Mouse (Mus musculus) lung, postnatal 4 days (tissue): ENCODE measurements around the gene Dnm1.
"Not testable (repeated sequence)": the region's sequence is repeated elsewhere in the genome, so short reads cannot be mapped to it uniquely, and the experiment has no call there.

Experiments
- DNase-seq, 2 experiments: peaks; one replicate each; pipeline ENCODE4 v3.0.0; 2021

Gene Dnm1

DNA sequence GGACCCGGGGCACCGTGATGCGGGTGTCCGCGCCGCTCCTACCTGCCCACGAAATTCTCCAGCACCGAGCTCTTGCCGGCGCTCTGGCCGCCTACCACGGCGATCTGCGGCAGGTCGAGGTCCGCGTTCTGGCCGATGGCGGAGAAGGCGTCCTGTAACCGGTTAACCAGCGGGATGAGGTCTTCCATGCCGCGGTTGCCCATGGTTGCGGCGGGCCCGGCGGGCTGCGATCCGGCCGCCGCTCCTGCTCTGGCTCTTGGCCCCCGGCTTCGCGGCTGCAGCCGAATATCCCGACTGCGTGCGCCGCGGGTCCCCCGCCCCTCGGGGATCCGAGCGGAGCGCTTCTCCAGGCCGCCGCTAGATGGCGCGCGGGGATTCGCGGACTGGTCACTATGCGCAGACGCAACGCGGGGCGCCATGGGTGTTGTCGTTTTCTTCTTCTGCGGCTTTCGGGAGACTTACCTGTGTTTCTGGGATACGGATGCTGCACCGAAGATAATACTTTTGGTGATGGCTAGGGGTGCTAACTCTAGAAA lies at the start of gene Dnm1:
Gene Dnm1 (minus strand): TSS at position 332 of the 536 bp plus-strand sequence.
- peak; percentile 92 to 95 for DNase-seq

GRCm38 (mm10) chr2:32396695-32397094 lies 43.6 kb upstream of the Dnm1 start:
- DNase-seq: peak in 1 of 2 experiments; percentile 28

GRCm38 (mm10) chr2:32395946-32396621 lies 42.9 kb upstream of the Dnm1 start:
- DNase-seq: peak; percentile 92 to 94

- DNase-seq: peak; percentile 93 to 94
These were observed 42.4 kb upstream of the Dnm1 start, which contains the start of gene Ptges2 for GRCm38 (mm10) chr2:32395484-32395945. Gene Ptges2, plus strand, starts transcription at chr2:32395896.

DNA sequence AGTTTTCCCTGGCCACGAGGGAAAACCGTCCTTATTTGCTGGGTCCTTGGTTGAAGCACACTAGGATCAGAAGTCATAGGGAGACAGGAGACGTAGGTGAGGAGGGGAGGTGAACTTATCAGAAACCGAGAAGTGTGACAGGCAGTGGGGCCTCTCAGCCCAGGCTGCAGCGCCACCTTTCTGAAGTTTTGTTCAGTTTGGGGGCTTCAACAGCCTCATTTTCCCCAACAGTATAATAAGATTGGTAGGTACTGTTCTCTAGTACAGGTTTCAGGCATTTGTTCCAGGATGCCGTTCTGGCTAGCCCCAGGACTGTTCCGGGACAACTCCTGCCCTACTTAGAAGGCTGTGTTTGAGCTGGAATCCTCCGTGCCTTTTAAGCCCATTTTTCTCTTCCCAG lies 41.8 kb upstream of the Dnm1 start:
- peak; percentile 46 to 64 for DNase-seq

DNA sequence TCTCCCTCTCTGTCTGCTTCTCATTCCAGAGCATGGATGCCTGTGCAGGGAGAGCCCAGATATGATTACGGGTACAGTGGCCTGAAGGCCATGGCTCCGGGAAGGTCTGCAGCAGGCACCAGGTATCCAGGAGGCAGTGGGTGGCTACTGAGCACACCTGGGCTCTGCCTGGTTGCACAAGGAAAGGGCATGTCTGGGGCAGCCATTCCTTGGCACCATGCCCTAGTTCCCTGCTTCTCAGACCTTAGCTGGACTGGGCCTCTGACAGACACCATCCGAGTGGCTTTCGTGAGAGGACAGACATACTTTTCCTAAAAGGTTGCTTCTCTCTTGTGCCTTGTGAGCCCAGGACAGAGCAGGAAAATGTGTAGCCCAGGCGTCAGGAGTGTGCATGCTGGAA lies 38.9 kb upstream of the Dnm1 start:
- peak; percentile 69 to 70 for DNase-seq

GRCm38 (mm10) chr2:32390871-32391270 lies 37.7 kb upstream of the Dnm1 start:
- peak; percentile 42 to 73 for DNase-seq

- DNase-seq: no peak
These were observed 36.0 kb upstream of the Dnm1 start for GRCm38 (mm10) chr2:32389157-32389556.

- peak; percentile 35 to 55 for DNase-seq
These were observed 34.8 kb upstream of the Dnm1 start, which contains the start of gene Lcn2 for GRCm38 (mm10) chr2:32387706-32388490. Gene Lcn2, minus strand, starts transcription at chr2:32388252.

DNA sequence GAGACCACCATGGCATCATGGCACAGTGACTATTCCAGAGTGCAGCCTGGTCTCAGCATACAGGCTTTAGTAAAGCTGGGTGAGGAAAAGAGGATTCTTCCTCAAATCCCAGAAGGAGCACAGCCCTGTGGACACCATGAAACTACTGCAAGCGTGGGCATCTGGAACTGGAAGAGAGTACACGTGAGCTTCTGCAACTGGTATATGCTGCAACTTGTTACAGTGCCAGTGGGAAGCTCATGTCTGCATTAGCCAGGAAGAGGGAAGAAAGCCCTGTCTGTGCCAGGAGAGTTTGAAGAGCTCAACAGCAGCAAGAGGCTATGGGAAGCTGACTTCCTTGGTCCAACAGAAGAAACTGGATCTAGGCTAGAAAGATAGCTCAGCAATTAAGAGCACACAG lies 29.6 kb upstream of the Dnm1 start:
- DNase-seq: no peak

GRCm38 (mm10) chr2:32381775-32382223 lies 28.7 kb upstream of the Dnm1 start, which contains the start of gene 1110008P14Rik:
Gene 1110008P14Rik, minus strand, starts transcription at chr2:32381938.
- DNase-seq: peak; percentile 95 to 97

DNA sequence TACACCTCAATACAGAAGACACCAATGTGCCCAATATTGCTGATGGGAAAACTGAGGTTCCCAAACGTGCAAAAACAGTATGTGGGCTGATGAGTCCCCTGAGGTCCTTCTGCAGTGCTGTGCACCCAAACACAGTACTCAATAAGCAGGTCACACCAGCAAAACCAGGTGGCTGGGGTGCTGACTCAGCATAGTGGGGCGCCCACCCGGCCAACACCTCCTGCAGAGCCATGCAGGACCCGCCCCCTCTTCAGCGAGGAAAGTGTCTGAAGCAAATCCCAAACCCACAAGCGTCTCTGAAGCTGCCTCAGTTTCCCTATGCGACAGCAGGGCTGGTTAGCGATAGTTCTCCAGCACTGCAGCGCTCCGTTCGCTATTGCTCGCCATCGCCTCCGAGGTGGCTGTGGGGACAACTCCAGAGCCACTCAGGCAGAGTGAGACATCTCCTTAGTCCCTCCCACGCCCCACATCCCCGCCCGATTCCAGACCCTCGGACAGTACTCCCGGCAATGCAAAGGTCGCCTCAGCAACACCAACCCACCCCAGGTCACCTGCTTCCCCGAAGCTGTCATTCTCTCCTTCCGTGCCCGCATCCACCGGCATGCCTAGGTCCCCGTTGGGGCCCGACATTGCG lies 28.1 kb upstream of the Dnm1 start:
- DNase-seq: no peak

GRCm38 (mm10) chr2:32380001-32380500 lies 26.9 kb upstream of the Dnm1 start:
- no peak for DNase-seq

DNA sequence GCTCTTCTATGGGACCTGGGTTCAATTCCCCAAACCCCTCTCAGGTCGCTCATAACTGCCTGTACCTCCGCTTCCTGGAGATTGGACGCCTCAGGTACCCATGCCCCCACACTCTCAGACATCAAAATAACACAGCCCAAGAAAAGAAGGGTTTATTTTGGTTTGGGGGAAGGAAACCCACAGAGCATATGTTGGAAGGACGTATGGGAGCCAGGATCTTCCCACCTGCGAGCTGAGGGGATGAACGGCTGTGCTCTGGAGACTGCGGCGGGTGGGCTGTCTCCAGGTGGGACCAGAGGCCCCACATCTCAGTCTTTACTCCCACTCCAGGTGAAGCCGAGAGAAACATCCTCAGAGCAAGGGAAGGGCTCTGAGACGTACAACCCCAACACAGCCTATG lies 23.8 kb upstream of the Dnm1 start:
- DNase-seq: no peak

DNA sequence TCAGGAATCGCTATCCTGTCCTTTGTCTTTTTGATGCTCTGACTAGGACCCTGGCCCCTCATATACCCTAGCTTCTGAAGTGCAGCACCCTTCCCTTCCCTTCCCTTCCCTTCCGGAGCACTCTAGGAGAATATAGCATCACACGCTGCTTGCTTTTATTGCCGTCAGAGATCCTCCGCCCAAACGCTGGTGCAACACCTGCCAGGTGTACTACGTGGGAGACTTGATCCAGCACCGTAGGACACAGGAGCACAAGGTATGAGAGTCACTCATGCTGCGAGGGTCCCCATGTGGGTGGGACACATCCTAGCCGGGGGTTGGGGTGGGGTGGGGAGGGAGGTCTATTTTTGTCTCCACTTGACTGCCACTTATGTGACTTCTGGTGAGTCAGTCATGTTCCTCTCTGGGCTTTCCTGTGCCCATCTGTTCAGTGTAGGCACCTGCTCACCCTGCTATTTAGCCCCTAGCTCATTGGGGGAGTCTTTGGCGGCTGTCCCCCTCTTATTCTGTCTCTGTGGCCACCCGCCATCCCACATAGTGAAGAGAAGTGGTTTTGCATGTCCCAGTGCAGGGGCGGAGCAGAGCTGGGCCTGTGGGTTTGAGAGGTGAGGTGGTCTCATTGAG lies 22.3 kb upstream of the Dnm1 start:
- DNase-seq: no peak

DNA sequence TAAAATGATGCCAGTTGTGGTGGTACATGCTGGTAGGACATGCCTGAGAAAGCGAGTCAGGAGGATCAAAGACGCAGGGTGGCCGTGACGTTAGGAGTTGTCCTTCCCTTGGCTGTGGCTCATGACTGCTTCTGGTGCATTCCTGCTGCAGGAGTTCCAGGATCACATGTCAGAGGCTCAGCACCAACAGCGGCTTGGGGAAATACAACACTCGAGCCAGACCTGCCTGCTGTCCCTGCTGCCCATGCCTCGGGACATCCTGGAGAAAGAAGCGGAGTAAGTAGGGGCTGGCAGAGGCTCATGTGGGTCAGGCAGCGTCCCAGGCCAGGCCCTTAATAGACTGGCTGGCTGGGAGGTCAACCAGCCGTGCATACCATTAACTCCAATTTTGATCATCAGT lies 21.1 kb upstream of the Dnm1 start:
- DNase-seq: no peak

GRCm38 (mm10) chr2:32367315-32367714 lies 14.2 kb upstream of the Dnm1 start:
- no peak for DNase-seq

DNA sequence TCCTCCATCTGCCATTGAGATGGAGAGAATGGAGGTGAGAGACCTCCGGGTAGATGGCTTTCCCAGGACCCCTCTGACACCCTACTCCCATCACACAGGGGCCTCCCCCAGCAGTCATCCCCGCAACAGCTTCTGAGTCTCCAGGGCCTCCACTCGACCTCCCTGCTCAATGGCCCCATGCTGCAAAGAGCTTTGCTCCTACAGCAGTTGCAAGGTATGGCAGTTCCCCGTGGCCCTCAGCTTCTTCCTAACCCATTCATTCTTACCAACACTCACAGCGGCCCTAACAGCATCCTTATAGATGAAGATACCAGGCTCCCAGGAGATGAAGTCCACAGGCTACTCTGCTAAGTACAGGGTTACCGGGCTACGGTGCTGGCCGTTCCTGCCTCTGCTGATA lies 11.0 kb upstream of the Dnm1 start:
- DNase-seq: no peak

GRCm38 (mm10) chr2:32363376-32364106 lies 10.4 kb upstream of the Dnm1 start:
- DNase-seq: peak; percentile 53 to 68

DNA sequence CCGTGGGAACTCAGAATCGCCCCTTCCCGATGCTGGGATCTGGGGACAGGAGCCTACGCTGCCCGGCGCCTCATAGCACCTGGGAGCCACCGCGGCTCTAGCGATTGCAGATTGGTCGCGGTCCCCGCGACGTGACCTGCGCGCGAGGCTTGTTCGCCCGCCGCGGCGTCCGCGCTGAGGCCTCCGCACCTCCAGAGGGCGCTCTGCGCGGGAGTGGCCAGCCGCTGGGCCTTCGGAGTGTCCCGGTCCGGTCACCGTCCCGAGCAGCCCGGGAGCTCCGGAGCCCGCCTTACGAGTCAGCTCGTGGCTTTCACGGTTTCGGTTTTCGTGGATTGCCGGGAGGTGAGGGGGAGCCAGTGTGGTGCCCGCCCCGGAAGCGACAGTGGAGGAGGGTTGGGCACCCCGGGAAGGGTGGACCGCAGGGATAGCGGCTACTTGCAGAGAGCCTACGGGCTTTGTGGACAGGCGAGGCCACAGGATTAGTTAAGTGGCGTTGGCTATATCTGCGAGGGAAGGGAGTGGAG lies 9.7 kb upstream of the Dnm1 start:
- peak; percentile 96 for DNase-seq

DNA sequence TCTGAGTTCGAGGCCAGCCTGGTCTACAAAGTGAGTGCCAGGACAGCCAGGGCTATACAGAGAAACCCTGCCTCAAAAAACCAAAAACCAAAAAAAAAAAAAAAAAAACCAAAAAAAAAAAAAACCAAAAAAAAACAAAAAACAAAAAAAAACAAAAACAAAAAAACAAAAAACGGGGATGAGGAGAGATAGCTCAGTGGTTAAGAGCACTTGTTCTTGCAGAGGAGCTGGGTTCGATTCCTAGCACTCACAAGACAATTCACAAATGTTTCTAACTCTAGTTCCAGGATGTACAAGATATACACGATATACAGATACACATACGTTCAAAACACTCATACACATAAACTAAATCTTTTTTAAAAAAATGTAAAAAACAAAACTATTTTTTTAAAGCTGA lies 9.1 kb upstream of the Dnm1 start:
- DNase-seq: not testable (repeated sequence)
